Mouse (Mus musculus) neural tube, embryonic 15.5 days (tissue): ENCODE data around the gene Slc12a8. TPM values are rescaled to one million over a fixed set of nuclear protein-coding genes. Genes with fewer than 3 reads are reported as not detected.

Experiments
- ATAC-seq: fragments of 200-750 bp; cut with Nextera tagmentation; 2 replicates; pipeline ENCODE4 v1.8.0; 2017; ENCODE audit warnings: mild to moderate bottlenecking, moderate TSS enrichment, moderate library complexity; ENCODE audit not compliant: low FRiP score
- H3K27ac ChIP-seq: fragments of 300-500 bp; sonication (generic); replicated peaks from 2 replicates; pipeline ENCODE4 v1.5.1; 2015; ENCODE audit warnings: mild to moderate bottlenecking, inconsistent platforms
- H3K27me3 ChIP-seq: fragments of 300-500 bp; sonication (generic); replicated peaks from 2 replicates; pipeline ENCODE4 v1.6.1; 2015; ENCODE audit warnings: inconsistent platforms
- H3K36me3 ChIP-seq: fragments of 300-500 bp; sonication (generic); 2 replicates; pipeline ENCODE4 v1.6.1; 2015; ENCODE audit warnings: inconsistent platforms
- H3K4me1 ChIP-seq: fragments of 300-500 bp; sonication (generic); 2 replicates; pipeline ENCODE4 v1.6.1; 2015; ENCODE audit warnings: inconsistent platforms
- H3K4me2 ChIP-seq: fragments of 300-500 bp; sonication (generic); 2 replicates; pipeline ENCODE4 v1.6.1; 2015; ENCODE audit warnings: inconsistent platforms, mild to moderate bottlenecking, moderate library complexity
- H3K4me3 ChIP-seq: fragments of 300-500 bp; sonication (generic); replicated peaks from 2 replicates; pipeline ENCODE4 v1.5.1; 2015; ENCODE audit warnings: mild to moderate bottlenecking, inconsistent platforms
- H3K9ac ChIP-seq: fragments of 300-500 bp; sonication (generic); replicated peaks from 2 replicates; pipeline ENCODE4 v1.6.1; 2015; ENCODE audit warnings: mild to moderate bottlenecking, inconsistent platforms
- H3K9me3 ChIP-seq: fragments of 300-500 bp; sonication (generic); replicated peaks from 2 replicates; pipeline ENCODE4 v1.6.1; 2016; ENCODE audit warnings: inconsistent platforms
- WGBS: fragments of 180-500 bp; shearing (Covaris S2); methylation state at CpG from one replicate; pipeline ENCODE4 v1.1.7; 2015; ENCODE audit warnings: mixed read lengths; 5-methylcytosine and 5-hydroxymethylcytosine counted together
- polyA plus RNA-seq: library from polyadenylated mRNA; unstranded; fragments of >200 nt; fragmentation: Nextera tagmentation; extraction: Ambion mirVana; gene quantifications from 2 replicates; pipeline ENCODE4 v1.2.1, GENCODE M21; 2015

Slc12a8 gene
- polyA plus RNA-seq, 1 experiment from 2014 or later: 0.72 TPM

DNA sequence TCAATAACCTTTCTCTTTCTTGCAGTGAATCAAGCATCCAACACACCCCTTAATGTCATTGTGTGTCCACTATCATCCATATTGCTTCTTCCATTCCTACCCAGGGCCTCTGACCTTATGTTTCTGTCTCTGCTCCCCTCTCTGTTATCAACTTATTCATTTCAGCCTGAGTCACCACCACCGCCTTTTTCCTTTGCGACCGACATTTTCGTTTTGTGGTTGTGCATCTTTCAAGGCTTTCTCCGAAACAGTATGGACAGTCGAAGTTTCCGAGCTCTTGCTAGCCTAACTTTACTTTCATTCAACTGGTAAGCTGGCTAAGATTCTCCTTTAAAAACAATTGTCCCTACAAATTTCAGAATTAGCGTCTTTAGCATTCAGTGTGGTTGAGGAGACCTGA is 84.2 kb downstream of the Slc12a8 start:
- H3K27me3 ChIP-seq: no peaks in the 10 kb centered on the region
- H3K9ac ChIP-seq: no peak overlapping the region
- H3K4me3 ChIP-seq: no peak overlapping the region
- peaks cover 7% of the 10 kb centered on the region; the same call in 1 of the 2 replicates for H3K4me1 ChIP-seq
- WGBS: 95% methylated on average over 8 of the region's 8 CpGs
- no peak for ATAC-seq
- H3K4me2 ChIP-seq: no peak overlapping the region
- no peaks in the 10 kb centered on the region for H3K36me3 ChIP-seq
- H3K27ac ChIP-seq: no peak overlapping the region
- H3K9me3 ChIP-seq: no peaks in the 10 kb centered on the region

DNA sequence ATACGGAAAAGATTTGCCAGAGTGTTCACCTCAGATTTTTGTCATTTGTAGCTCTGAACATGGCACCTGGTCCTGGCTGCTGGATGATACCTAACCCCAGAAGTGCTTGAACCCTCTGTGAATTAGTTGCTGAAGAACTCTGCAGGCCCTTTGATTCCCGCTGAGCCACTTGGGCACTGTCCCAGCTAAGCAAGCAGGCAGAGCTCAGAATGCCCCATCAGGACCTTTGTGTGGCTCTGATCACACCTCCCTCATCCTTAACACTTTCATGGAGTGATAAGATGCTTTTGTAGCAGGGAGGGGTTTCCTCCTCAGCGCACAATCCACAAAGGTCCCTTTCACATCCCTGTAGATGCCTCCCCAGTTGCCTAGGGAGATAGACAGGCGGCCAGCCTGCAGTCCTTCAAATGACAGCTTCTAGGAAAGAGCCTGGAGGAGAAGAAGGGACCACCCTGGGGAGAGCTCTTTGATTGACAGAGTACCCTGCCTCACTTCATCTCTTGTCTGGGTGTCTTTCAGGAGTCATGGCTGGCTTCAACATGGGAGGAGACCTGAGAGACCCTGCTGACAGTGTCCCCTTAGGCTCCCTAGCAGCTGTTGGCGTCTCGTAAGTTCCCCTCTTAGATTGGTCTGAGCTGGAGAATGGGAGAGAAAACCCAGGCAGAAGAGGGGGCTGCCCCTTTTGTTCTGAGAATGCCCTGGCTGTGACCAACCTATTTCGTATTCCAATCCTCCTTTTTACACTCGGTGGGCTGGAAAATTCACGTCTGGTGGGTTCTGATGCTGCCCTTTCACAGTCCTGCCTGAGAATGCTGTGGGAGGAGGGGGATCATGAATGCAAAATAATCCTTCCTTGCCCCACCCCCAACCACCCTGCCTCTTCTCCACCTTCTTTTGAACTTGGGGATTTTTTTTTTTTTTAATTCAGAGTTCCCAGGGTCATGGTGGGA is 88.8 kb downstream of the Slc12a8 start:
- ATAC-seq: peak; percentile 67
- Histone ChIP-seq H3K4me3 (no peak overlapping the region), H3K9ac (no peak overlapping the region), H3K4me1 (peaks cover 13% of the 10 kb centered on the region), H3K27ac (peak overlapping the region; percentile 58), H3K9me3 (no peaks in the 10 kb centered on the region), H3K27me3 (no peaks in the 10 kb centered on the region), H3K4me2 (0 out of 2 replicates have a peak overlapping the region, but pooled peaks have one; percentile 15), H3K36me3 (no peaks in the 10 kb centered on the region)
- WGBS: 20% methylated on average over 9 of the region's 9 CpGs

DNA sequence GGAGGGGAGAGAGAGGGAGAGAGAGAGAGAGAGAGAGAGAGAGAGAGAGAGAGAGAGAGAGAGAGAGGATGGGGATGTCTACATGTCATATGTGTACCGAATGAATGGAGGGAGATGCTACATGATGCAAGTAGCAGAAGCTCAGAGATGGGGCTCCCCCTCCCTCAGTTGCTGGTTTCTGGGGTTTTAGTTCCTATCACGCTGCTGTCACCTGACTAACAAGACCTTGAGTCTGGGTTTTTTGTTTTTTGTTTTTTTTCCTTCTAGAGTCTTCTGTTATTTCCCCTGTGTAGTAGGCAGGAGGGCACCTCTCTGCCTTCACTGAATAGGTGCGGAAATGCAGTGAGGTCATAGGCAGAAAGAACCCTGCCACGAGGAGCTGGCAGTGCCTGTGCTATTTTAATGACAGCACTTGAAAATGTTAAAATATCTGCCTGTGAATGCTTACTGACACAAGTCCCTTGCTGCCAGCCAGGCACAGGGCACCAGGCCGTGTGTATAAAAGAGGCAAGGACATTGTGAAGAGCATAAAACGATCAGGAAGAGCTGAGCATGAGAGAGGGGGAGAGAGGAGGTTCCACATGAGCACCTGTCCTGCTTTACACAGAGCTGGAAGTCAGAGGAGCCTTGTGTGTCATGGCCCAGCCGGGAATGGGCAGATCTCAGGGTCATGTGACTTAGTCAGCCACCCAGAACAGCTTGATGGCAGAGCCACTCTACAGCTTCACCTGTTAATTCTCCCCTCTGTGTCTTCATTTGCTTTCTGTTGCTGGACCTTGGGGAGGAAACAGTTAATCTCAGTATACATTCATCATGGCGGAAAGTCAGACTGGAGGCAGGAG is 89.8 kb downstream of the Slc12a8 start:
- Histone ChIP-seq H3K4me3 (no peak overlapping the region), H3K9ac (no peak overlapping the region), H3K4me1 (peaks cover 17% of the 10 kb centered on the region), H3K36me3 (no peaks in the 10 kb centered on the region), H3K9me3 (no peaks in the 10 kb centered on the region), H3K27ac (peak overlapping the region; percentile 43; the same call in 1 of the 2 replicates), H3K4me2 (no peak overlapping the region), H3K27me3 (no peaks in the 10 kb centered on the region)
- WGBS: 30% methylated on average over 8 of the region's 8 CpGs
- ATAC-seq: 0 out of 2 replicates have a peak, but pooled peaks have one; percentile 33

DNA sequence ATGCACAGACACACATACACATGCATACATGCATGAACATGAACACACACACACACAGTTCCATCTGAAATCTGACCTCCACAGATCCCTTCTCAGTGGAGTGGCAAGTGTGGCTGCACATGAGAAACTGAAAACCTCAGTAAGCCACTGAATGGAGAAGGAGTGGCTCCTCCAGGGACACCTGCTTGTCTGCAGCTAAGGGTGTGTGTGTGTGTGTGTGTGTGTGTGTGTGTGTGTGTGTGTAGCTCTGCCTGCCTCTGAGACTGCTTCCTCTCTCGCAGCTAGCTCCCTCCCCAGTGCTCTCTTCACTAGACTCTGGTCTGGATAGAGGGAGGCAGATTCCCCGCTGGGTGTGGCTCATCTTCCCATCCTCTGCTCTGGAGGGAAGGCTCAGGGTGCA is 92.4 kb downstream of the Slc12a8 start:
- no peak overlapping the region for H3K27ac ChIP-seq
- no peaks in the 10 kb centered on the region for H3K36me3 ChIP-seq
- H3K4me2 ChIP-seq: no peak overlapping the region
- ATAC-seq: no peak
- no peak overlapping the region for H3K9ac ChIP-seq
- H3K4me3 ChIP-seq: no peak overlapping the region
- peaks cover 17% of the 10 kb centered on the region for H3K4me1 ChIP-seq
- no peaks in the 10 kb centered on the region for H3K9me3 ChIP-seq
- no peaks in the 10 kb centered on the region for H3K27me3 ChIP-seq
- 51% methylated on average over 2 of the region's 2 CpGs for WGBS

DNA sequence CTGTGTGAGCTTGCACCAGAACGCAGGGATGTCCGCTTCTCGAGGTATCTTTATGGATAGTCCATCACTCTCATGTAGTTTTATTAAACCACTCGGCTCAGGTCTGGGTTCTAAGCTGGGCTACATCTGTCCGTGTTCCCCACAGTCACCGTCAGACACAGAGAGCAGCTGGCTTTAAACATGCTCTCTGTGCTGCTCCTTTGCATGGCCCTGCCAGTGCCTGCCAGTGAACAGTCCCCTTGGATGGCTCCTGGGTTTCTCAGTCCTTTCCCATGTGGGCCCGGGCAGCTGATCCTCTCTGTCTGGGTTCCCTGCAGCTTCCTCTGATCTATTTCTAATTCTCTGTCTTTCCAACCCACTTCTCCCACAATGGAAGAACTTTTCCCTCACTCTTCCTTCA is 93.3 kb downstream of the Slc12a8 start:
- H3K4me2 ChIP-seq: no peak overlapping the region
- H3K4me1 ChIP-seq: peaks cover 17% of the 10 kb centered on the region
- 87% methylated on average over 7 of the region's 7 CpGs for WGBS
- no peaks in the 10 kb centered on the region for H3K9me3 ChIP-seq
- H3K27me3 ChIP-seq: no peaks in the 10 kb centered on the region
- no peak overlapping the region for H3K4me3 ChIP-seq
- ATAC-seq: no peak
- no peaks in the 10 kb centered on the region for H3K36me3 ChIP-seq
- no peak overlapping the region for H3K9ac ChIP-seq
- H3K27ac ChIP-seq: no peak overlapping the region

DNA sequence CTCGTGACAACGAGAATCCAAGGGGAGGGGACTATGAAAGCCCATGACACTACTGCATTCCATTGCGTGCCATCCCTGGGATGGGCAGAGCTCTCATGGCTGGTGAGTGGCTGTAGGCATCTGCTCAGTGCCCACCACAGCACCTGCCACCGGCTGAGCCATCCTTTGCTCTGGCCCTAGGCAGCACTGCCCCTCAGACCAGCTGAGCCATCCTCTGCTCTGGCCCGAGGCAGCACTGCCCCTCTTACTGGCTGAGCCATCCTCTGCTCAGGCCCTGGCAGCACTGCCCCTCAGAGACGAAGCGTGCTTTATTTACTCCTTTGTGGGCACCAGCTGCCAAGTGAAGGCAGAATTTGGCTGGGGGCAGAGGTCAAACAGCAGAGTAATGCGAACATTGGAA is 94.2 kb downstream of the Slc12a8 start:
- no peak overlapping the region for H3K27ac ChIP-seq
- H3K36me3 ChIP-seq: no peaks in the 10 kb centered on the region
- 67% methylated on average over 8 of the region's 8 CpGs for WGBS
- H3K4me1 ChIP-seq: peaks cover 10% of the 10 kb centered on the region
- no peak overlapping the region for H3K4me3 ChIP-seq
- no peak overlapping the region for H3K4me2 ChIP-seq
- ATAC-seq: no peak
- H3K27me3 ChIP-seq: no peaks in the 10 kb centered on the region
- no peak overlapping the region for H3K9ac ChIP-seq
- no peaks in the 10 kb centered on the region for H3K9me3 ChIP-seq

DNA sequence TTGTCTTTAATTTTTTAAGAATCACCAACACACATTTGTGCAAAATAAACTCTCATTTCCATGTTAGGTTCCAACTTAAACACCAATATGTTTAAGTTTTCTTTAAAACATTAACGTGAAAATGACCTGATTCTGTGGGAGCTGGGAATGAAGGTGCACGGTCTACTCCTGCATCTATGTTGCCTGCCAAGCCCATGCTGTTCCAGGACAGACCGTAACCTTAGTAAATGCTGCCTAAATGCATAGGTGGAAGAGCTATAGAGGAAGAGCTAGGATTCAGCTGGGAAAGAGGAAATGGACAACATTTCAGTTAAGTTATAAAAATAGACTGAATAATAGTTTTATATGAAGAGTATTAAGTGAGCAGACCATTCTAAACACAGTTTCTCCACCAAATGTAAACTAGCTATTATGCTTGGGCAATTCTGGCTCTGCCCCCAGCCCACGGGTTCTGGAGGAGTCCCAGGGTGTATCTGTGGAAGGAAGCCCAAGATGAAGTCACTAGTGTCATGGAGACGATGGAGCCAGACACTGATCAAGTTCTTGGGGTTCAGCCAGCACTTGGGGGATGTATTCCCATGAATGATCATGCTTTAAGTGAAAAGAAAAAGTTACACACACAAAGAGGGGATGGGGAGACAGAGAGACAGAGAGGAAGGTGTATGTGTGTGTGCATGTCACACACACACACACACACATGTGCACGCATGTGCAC is 95.1 kb downstream of the Slc12a8 start:
- Histone ChIP-seq H3K4me3 (no peak overlapping the region), H3K4me2 (no peak overlapping the region), H3K27ac (no peak overlapping the region), H3K9ac (no peak overlapping the region), H3K9me3 (no peaks in the 10 kb centered on the region), H3K36me3 (no peaks in the 10 kb centered on the region), H3K27me3 (no peaks in the 10 kb centered on the region), H3K4me1 (0 out of 2 replicates have a peak, but pooled peaks cover 4% of the 10 kb centered on the region)
- 83% methylated on average over 6 of the region's 6 CpGs for WGBS
- ATAC-seq: no peak

DNA sequence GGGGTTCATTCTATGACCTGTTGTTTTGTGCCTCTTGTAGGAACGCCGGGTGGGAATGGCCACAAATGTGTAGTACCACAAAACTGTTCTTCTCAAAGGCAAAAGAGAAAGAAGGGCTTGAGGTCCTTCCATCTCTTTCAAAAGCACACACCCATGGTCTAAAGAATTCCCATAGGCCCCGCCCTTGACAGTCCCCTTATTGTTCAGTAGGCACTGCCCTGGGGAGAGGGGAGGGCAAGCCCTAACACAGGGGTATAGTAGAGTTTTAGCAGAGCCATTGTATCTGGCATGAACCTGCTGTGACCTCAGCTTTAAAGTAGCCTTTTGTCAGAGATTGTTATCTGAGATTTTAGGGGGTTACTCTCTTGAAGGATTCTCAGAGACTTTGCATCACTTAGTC is 98.9 kb downstream of the Slc12a8 start:
- Histone ChIP-seq H3K4me3 (no peak overlapping the region), H3K4me1 (0 out of 2 replicates have a peak, but pooled peaks cover 4% of the 10 kb centered on the region), H3K9ac (no peak overlapping the region), H3K4me2 (no peak overlapping the region), H3K27me3 (no peaks in the 10 kb centered on the region), H3K36me3 (no peaks in the 10 kb centered on the region), H3K27ac (no peak overlapping the region), H3K9me3 (no peaks in the 10 kb centered on the region)
- WGBS: 39% methylated on average over 3 of the region's 3 CpGs
- ATAC-seq: no peak

DNA sequence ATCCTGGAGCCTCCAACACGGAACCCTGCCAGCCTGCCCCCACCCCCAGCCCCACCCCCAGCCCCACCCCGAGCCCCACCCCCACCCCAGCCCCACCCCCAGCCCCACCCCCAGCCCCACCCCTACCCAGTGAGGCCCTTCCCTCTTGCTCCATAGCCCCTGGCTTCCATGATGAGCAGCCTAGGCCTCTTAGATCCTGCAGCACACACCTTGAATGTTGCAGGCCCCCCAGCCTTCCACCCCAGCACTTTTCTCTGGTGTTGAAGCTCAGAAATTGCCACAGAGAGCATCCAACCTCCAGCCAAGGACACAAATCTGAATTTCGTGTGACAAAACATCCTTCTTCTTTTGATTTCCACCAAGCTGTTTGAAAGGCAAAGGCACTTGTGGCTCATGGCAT is 104.7 kb downstream of the Slc12a8 start:
- Histone ChIP-seq H3K4me2 (no peak overlapping the region), H3K27ac (no peak overlapping the region), H3K36me3 (no peaks in the 10 kb centered on the region), H3K9ac (no peak overlapping the region), H3K9me3 (no peaks in the 10 kb centered on the region), H3K4me3 (no peak overlapping the region), H3K4me1 (no peaks in the 10 kb centered on the region), H3K27me3 (no peaks in the 10 kb centered on the region)
- no peak for ATAC-seq
- 52% methylated on average over 3 of the region's 3 CpGs for WGBS

DNA sequence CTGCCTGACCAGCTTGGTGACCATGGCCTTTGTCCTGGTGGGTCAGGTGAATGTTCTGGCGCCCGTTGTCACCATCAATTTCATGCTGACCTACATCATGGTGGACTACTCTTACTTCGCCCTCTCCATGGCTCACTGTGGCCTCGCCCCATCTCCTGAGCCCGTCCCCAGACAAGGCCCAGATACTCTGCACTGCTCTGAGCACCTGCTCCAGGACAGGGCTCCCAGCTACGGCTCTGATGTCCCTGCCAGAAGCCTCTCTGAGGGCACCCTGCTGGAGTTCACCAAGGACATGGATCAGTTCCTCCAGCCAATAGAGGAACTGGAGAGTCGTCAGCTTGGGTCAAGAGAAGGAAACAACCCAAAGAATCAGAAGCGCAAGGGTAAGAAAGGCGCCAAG is 107.5 kb downstream of the Slc12a8 start:
- H3K4me1 ChIP-seq: no peaks in the 10 kb centered on the region
- ATAC-seq: no peak
- H3K9ac ChIP-seq: no peak overlapping the region
- H3K36me3 ChIP-seq: no peaks in the 10 kb centered on the region
- no peak overlapping the region for H3K4me3 ChIP-seq
- H3K4me2 ChIP-seq: no peak overlapping the region
- H3K27ac ChIP-seq: no peak overlapping the region
- no peaks in the 10 kb centered on the region for H3K9me3 ChIP-seq
- 94% methylated on average over 9 of the region's 9 CpGs for WGBS
- H3K27me3 ChIP-seq: no peaks in the 10 kb centered on the region

DNA sequence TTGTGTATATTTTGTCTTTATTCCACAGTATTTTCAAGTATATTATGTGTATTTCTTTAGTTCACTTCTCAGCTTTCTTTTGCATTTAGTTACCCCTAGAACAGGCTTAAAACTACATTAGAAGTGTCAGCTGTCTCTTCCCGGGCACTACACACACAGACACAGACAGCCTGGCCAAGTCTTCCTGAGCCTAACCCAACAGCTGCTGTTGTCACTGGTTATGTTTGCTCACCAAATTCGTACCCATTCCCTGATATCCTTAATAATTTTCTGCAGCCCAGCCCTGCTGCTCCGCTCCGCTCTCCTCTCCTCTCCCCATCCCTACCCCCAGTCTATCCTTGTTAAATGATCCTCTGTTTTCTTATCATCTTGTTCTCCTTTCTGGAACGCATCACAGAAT is 112.4 kb downstream of the Slc12a8 start:
- no peak overlapping the region for H3K9ac ChIP-seq
- no peaks in the 10 kb centered on the region for H3K9me3 ChIP-seq
- no peak overlapping the region for H3K4me3 ChIP-seq
- no peaks in the 10 kb centered on the region for H3K27me3 ChIP-seq
- H3K4me2 ChIP-seq: no peak overlapping the region
- no peak overlapping the region for H3K27ac ChIP-seq
- WGBS: 88% methylated on average over 5 of the region's 5 CpGs
- no peaks in the 10 kb centered on the region for H3K4me1 ChIP-seq
- ATAC-seq: no peak
- no peaks in the 10 kb centered on the region for H3K36me3 ChIP-seq
